Mouse (Mus musculus) limb, embryonic 14.5 days (tissue): ENCODE measurements around the gene Klf2. TPM values are rescaled to one million over a fixed set of nuclear protein-coding genes. Genes with fewer than 3 reads are reported as not detected.
A peak's percentile ranks its signal among the peaks of the same experiment; 100 is the strongest.

Experiments
- ATAC-seq: fragments of 200-750 bp; cut with Nextera tagmentation; 2 replicates; pipeline ENCODE4 v1.8.0; 2017; ENCODE audit warnings: low read depth, moderate number of reproducible peaks, moderate TSS enrichment; ENCODE audit not compliant: low FRiP score
- DNase-seq: peaks from one replicate; pipeline ENCODE4 v3.0.0-alpha.2; 2015; ENCODE audit warnings: low spot score
- H3K27ac ChIP-seq: fragments of 300-500 bp; sonication (generic); replicated peaks from 2 replicates; pipeline ENCODE4 v1.5.1; 2014; ENCODE audit warnings: low read depth, mild to moderate bottlenecking, low read length, moderate library complexity, mixed read lengths
- H3K27me3 ChIP-seq: fragments of 300-500 bp; sonication (generic); 2 replicates; pipeline ENCODE4 v1.6.1; 2014; ENCODE audit warnings: low read length, mixed read lengths; ENCODE audit not compliant: control insufficient read depth, insufficient read depth
- H3K36me3 ChIP-seq: fragments of 300-500 bp; sonication (generic); 2 replicates; pipeline ENCODE4 v1.6.1; 2014; ENCODE audit warnings: mild to moderate bottlenecking, low read length, moderate library complexity, mixed read lengths; ENCODE audit not compliant: control insufficient read depth, insufficient read depth
- H3K4me1 ChIP-seq: fragments of 300-500 bp; sonication (generic); 2 replicates; pipeline ENCODE4 v1.6.1; 2014; ENCODE audit warnings: antibody characterized with exemption, low read length, mixed read lengths; ENCODE audit not compliant: control insufficient read depth, insufficient read depth
- H3K4me2 ChIP-seq: fragments of 300-500 bp; sonication (generic); replicated peaks from 2 replicates; pipeline ENCODE4 v1.6.1; 2014; ENCODE audit warnings: low read depth, mild to moderate bottlenecking, low read length, moderate library complexity; ENCODE audit not compliant: severe bottlenecking
- H3K4me3 ChIP-seq: fragments of 300-500 bp; sonication (generic); replicated peaks from 2 replicates; pipeline ENCODE4 v1.5.1; 2014; ENCODE audit warnings: low read length
- H3K9ac ChIP-seq: fragments of 300-500 bp; sonication (generic); 2 replicates; pipeline ENCODE4 v1.6.1; 2014; ENCODE audit warnings: mild to moderate bottlenecking, low read depth, low read length, moderate library complexity; ENCODE audit not compliant: severe bottlenecking
- H3K9me3 ChIP-seq: fragments of 300-500 bp; sonication (generic); 2 replicates; pipeline ENCODE4 v1.6.1; 2016; ENCODE audit warnings: low read length; ENCODE audit not compliant: control insufficient read depth
- POLR2A ChIP-seq: fragments of 200-500 bp; IDR thresholded peaks from 2 replicates; pipeline ENCODE4 v1.8.0; 2012; ENCODE audit warnings: inconsistent platforms, mild to moderate bottlenecking, moderate library complexity, borderline replicate concordance; ENCODE audit not compliant: insufficient read depth, insufficient read length; ENCODE audit errors: extremely low read depth
- WGBS: fragments of 180-500 bp; shearing (Covaris S2); extraction: QIAGEN DNeasy Blood & Tissue Kit; methylation state at CpG from one replicate; pipeline ENCODE4 v1.1.7; 2014; 5-methylcytosine and 5-hydroxymethylcytosine counted together
- polyA plus RNA-seq, 2 experiments: library from polyadenylated mRNA; depleted of rRNA in 1 of 2; stranded (reverse) in 1 of 2; unstranded in 1 of 2; fragments of >200 nt; fragmentation: Nextera tagmentation in 1 of 2; extraction: Ambion mirVana in 1 of 2; gene quantifications; 2 replicates each; pipeline versions ENCODE4 v1.2.1 to v1.2.3; 2012 to 2014

The Klf2 gene
- polyA plus RNA-seq, 2 experiments: 20.1 to 36.7 TPM

DNA sequence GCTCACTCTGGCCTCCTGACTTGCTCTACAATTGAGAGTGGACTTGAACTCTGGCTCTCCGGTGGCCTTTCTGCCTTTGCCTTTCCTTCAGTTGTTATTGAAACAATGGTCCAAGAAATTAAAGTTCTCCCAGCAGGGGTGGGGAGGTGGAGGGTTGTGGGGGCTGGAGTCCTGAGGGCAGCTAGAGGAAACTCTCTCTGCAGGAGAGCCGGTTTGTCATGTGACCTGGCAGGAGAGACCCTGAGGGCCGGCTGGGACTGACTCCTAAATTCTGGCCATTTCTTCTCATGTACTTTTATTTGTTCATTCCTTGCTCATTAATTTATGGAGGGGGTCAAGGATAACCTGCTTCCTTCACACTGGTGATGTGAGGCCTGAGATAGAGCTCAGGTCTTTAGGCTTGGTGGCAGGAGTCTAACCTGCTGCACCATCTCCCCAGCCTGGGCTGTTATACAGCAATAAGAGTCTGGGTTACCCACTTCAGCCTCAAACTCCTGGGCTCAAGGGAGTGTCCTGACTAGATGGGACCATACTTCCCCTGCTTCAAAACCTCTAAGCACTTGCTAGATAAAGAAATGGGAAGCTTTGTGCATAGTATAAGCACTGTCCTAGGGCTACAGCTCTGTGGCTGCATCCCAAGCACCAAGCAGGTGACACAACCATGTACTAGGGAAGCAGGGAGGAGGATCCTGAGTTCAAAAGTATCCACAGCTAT lies 14.8 kb downstream of the Klf2 start:
- no peaks in the 10 kb centered on the region for H3K27me3 ChIP-seq
- 35% methylated on average over 3 of the region's 3 CpGs for WGBS
- no peaks in the 10 kb centered on the region for H3K9me3 ChIP-seq
- no peak for ATAC-seq
- no peak overlapping the region for H3K27ac ChIP-seq
- no peak overlapping the region for H3K4me2 ChIP-seq
- H3K4me1 ChIP-seq: no peaks in the 10 kb centered on the region
- DNase-seq: no peak
- no peak overlapping the region for H3K9ac ChIP-seq
- no peak for TF ChIP-seq POLR2A
- H3K36me3 ChIP-seq: peaks cover 30% of the 10 kb centered on the region
- no peak overlapping the region for H3K4me3 ChIP-seq

DNA sequence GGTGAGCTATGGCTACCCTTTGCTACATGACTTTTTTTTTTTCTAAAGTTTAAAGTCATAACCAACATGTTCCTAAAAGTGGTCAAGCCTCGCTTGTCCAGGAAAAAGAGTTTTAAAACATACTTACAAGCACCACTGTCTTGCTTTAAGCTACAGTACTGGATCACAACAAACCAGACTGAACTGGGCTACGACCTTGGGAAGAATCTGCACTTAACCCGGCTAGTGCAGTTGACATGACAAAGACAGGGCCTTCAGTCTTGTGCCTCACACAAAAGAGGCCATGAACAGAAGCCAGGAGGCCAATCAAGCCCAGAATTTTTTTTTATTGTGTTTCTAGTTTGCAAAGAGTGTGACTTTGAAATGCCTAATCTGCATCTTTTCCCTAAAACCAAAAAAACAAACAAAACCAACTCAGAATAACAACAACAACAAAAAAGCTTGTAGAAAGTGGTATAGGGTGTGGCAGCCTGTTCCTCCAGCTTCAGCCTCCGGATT lies 15.4 kb downstream of the Klf2 start:
- ATAC-seq: no peak
- Histone ChIP-seq H3K4me1 (no peaks in the 10 kb centered on the region), H3K27me3 (no peaks in the 10 kb centered on the region), H3K9ac (no peak overlapping the region), H3K4me3 (no peak overlapping the region), H3K27ac (no peak overlapping the region), H3K9me3 (no peaks in the 10 kb centered on the region), H3K36me3 (peaks cover 34% of the 10 kb centered on the region), H3K4me2 (no peak overlapping the region)
- 81% methylated on average over 4 of the region's 4 CpGs for WGBS
- no peak for TF ChIP-seq POLR2A
- no peak for DNase-seq

DNA sequence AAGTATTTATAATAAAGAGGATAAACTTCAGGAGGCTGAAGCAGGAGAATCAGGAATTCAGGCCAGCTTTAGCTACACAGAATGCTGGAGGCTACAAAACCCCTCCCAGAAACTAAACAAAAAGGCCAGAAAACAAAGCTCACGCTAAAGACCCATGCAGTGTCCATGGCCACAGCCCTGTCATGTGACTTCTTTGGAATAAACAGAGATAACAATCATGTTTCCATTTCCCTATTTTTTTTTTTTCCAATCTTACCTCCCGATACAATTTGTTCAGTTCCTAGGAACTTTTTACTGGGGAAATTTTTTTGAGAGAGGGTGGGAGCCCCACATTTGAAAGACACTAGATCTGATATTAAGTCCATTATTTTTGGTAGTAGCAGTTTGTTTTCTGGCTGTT lies 17.4 kb downstream of the Klf2 start:
- H3K9ac ChIP-seq: no peak overlapping the region
- H3K4me1 ChIP-seq: no peaks in the 10 kb centered on the region
- no peak overlapping the region for H3K4me3 ChIP-seq
- DNase-seq: no peak
- H3K27ac ChIP-seq: no peak overlapping the region
- WGBS: 82% methylated on average over 2 of the region's 2 CpGs
- no peak overlapping the region for H3K4me2 ChIP-seq
- H3K27me3 ChIP-seq: no peaks in the 10 kb centered on the region
- no peak for ATAC-seq
- no peak for TF ChIP-seq POLR2A
- no peaks in the 10 kb centered on the region for H3K9me3 ChIP-seq
- H3K36me3 ChIP-seq: peaks cover 55% of the 10 kb centered on the region

DNA sequence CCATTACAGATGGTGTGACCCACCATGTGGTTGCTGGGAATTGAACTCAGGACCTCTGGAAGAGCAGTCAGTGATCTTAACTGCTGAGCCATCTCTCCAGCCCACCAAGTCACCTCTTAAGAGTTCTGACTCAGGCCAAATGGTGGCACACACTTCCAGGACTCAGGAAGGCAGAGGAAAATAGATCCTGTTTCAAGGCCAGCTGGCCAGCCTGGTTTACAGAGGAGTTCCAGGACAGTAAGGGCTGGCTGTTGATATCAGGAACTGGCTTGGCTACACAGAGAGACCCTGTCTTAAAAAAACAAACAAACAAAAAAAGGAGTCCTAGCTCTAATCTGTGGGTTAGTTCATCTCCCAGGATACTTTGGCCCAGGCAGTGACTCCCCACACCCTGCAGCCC lies 18.2 kb downstream of the Klf2 start:
- no peak overlapping the region for H3K9ac ChIP-seq
- no peak overlapping the region for H3K4me3 ChIP-seq
- H3K4me2 ChIP-seq: no peak overlapping the region
- peaks cover 62% of the 10 kb centered on the region for H3K36me3 ChIP-seq
- ATAC-seq: no peak
- no peak overlapping the region for H3K27ac ChIP-seq
- TF ChIP-seq POLR2A: no peak
- no peaks in the 10 kb centered on the region for H3K27me3 ChIP-seq
- no peaks in the 10 kb centered on the region for H3K9me3 ChIP-seq
- no peaks in the 10 kb centered on the region for H3K4me1 ChIP-seq
- DNase-seq: no peak

DNA sequence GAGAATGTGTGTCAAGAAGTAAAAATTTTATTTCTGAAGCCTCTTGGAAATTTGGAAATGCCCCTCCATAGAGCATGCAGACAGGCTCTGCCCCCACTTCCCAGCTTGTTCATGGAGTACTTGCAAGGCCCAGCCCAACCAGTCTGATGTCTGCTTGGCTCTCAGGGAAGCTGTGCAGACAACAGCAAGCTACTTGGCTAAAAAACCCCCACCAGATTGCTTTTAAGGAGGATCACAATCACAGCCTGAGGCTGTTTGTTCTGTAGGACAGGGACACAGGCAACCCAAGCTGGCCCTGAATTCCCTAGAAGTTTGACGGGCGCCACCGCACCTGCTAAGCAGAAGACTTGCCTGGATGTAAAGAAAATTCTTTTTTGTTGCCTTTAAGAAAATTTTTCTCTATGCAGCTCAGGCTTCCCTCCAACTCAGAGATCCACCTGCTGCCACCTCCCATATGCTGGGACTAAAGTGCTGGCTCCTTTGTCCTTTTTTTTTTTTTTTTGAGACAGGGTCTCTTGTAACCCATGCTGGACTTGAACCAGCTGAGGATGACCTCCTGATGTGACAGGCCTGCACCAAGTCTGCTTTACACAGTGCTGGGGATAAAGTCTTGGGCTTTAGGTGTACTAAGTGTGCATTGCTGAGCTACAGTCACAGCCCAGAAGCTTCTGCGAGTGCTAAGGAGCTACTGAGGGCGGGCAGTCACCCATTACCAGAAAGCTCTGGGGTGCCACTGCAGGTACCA lies 23.9 kb downstream of the Klf2 start:
- Histone ChIP-seq H3K9ac (no peak overlapping the region), H3K36me3 (peaks cover 85% of the 10 kb centered on the region), H3K9me3 (no peaks in the 10 kb centered on the region), H3K27me3 (no peaks in the 10 kb centered on the region), H3K27ac (no peak overlapping the region), H3K4me3 (no peak overlapping the region), H3K4me1 (no peaks in the 10 kb centered on the region), H3K4me2 (no peak overlapping the region)
- 0 out of 2 replicates have a peak, but pooled peaks have one; percentile 10 for ATAC-seq
- no peak for DNase-seq
- 91% methylated on average over 5 of the region's 5 CpGs for WGBS
- no peak for TF ChIP-seq POLR2A
